Mouse (Mus musculus): ENCODE data around the gene Prkg1.

DNA sequence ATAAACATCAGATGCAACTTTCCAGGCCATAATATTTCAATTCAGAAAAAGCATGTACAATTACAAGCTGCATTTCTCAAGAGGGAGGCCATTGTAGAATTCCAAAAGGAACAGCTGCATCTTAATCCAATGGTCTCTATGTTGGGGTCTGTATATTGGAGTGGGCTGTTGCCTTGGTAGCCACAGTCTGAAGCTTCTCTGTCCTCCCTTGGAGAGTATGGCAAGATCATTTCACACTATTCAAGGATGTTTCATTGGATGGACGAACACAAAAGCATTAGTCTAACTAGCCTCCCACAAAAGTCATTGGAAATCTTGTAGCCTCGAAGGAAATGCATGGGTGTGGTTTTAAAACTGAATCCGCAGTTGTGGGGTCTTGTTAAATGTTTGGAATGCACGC is 187.7 kb downstream of the Prkg1 start:
- TF ChIP-seq CTCF (IDR thresholded peaks at IDR 0.05 in 2 of 3, conservative IDR thresholded peaks at IDR 0.05 in 1 of 3; ENCODE audit: control insufficient read depth in 1 of 3, insufficient read depth in 1 of 3, low read depth in 2 of 3, low read length in 3 of 3, poor library complexity in 1 of 3, severe bottlenecking in 1 of 3): no peak
- TF ChIP-seq POLR2A (IDR thresholded peaks at IDR 0.05; ENCODE audit: control insufficient read depth in 1 of 2, insufficient read depth in 1 of 2, low read depth in 1 of 2, low read length in 2 of 2, poor library complexity in 1 of 2): no peak

Measured in MEL (cell line).